Mouse (Mus musculus) heart, embryonic 14.5 days (tissue): ENCODE measurements around the gene Polr2j. TPM values are rescaled to one million over a fixed set of nuclear protein-coding genes. Genes with fewer than 3 reads are reported as not detected.
"Not testable (repeated sequence)": the region's sequence is repeated elsewhere in the genome, so short reads cannot be mapped to it uniquely, and the experiment has no call there.

Source experiments
- ATAC-seq: fragments of 200-750 bp; cut with Nextera tagmentation; 2 replicates; pipeline ENCODE4 v1.8.0; 2017; ENCODE audit warnings: low read depth, moderate TSS enrichment; ENCODE audit not compliant: insufficient number of reproducible peaks, insufficient read depth, low FRiP score
- H3K27ac ChIP-seq, 2 experiments: fragments of 200-500 bp in 1 of 2; fragments of 300-500 bp in 1 of 2; sonication (generic) in 1 of 2; replicated peaks in 1 of 2; 2 replicates each; pipeline ENCODE4 v1.5.1; 2012 to 2014; ENCODE audit warnings: low read depth in 2 of 2, low read length in 2 of 2, control low read depth in 1 of 2, mild to moderate bottlenecking in 1 of 2, mixed read lengths in 1 of 2; ENCODE audit not compliant: control insufficient read depth in 1 of 2, insufficient read depth in 1 of 2
- H3K27me3 ChIP-seq: fragments of 300-500 bp; sonication (generic); 2 replicates; pipeline ENCODE4 v1.6.1; 2014; ENCODE audit warnings: mild to moderate bottlenecking, low read length, control low read depth; ENCODE audit not compliant: control insufficient read depth, insufficient read depth
- H3K36me3 ChIP-seq: fragments of 300-500 bp; sonication (generic); 2 replicates; pipeline ENCODE4 v1.6.1; 2014; ENCODE audit warnings: mild to moderate bottlenecking, control low read depth, low read length, mixed read lengths; ENCODE audit not compliant: control insufficient read depth, insufficient read depth
- H3K4me1 ChIP-seq, 2 experiments: fragments of 200-500 bp in 1 of 2; fragments of 300-500 bp in 1 of 2; sonication (generic) in 1 of 2; 2 replicates each; pipeline ENCODE4 v1.6.1; 2012 to 2014; ENCODE audit warnings: low read length in 2 of 2, control low read depth in 1 of 2, mixed read lengths in 1 of 2; ENCODE audit not compliant: control insufficient read depth in 2 of 2, insufficient read depth in 2 of 2
- H3K4me2 ChIP-seq: fragments of 300-500 bp; sonication (generic); 2 replicates; pipeline ENCODE4 v1.6.1; 2014; ENCODE audit warnings: mild to moderate bottlenecking, low read length
- H3K4me3 ChIP-seq, 2 experiments: fragments of 200-500 bp in 1 of 2; fragments of 300-500 bp in 1 of 2; sonication (generic) in 1 of 2; 2 replicates each; pipeline ENCODE4 v1.5.1; 2012 to 2014; ENCODE audit warnings: low read length in 2 of 2, mild to moderate bottlenecking in 2 of 2, control low read depth in 1 of 2, low read depth in 1 of 2, moderate library complexity in 1 of 2; ENCODE audit not compliant: control insufficient read depth in 1 of 2, insufficient read depth in 1 of 2
- H3K9ac ChIP-seq: fragments of 300-500 bp; sonication (generic); 2 replicates; pipeline ENCODE4 v1.6.1; 2014; ENCODE audit warnings: mild to moderate bottlenecking, low read length
- H3K9me3 ChIP-seq: fragments of 300-500 bp; sonication (generic); 2 replicates; pipeline ENCODE4 v1.6.1; 2016; ENCODE audit warnings: low read length, control low read depth; ENCODE audit not compliant: control insufficient read depth
- WGBS: fragments of 180-500 bp; shearing (Covaris S2); extraction: QIAGEN DNeasy Blood & Tissue Kit; methylation state at CpG from one replicate; pipeline ENCODE4 v1.1.7; 2014; 5-methylcytosine and 5-hydroxymethylcytosine counted together
- polyA plus RNA-seq: library from polyadenylated mRNA; unstranded; fragments of >200 nt; fragmentation: Nextera tagmentation; extraction: Ambion mirVana; gene quantifications from 2 replicates; pipeline ENCODE4 v1.2.1, GENCODE M21; 2014

The Polr2j gene
- polyA plus RNA-seq, 1 experiment from 2014 or later = 178 TPM

GRCm38 (mm10) chr5:136149134-136149576 lies 32.7 kb downstream of the Polr2j start:
- not testable (repeated sequence) for H3K27ac ChIP-seq, ATAC-seq
- 71% methylated on average over 5 of the region's 5 CpGs for WGBS

DNA sequence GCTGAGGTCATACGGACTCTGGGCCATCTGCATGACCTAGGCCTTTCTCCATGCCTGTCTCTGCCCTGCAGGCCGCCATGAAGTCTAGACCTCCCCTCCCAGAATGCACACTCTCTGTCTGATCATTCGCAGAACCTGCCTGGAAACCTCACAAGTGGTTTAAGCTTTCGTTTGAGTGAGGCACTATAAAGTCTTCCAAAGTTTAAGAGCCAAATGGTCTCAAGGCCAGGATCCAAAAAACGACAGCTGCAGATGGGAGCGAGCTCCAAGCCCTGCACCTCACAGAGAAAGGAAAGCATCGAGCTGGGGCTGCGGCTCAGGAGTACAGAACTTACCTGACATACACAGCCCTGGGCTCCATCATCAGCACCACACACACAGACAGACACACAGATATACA lies 35.9 kb downstream of the Polr2j start:
- Histone ChIP-seq H3K27ac (no peak overlapping the region), H3K36me3 (no peaks in the 10 kb centered on the region), H3K9me3 (no peaks in the 10 kb centered on the region), H3K4me3 (no peak overlapping the region), H3K4me2 (no peak overlapping the region), H3K27me3 (no peaks in the 10 kb centered on the region), H3K4me1 (no peaks in the 10 kb centered on the region), H3K9ac (no peak overlapping the region)
- 74% methylated on average over 8 of the region's 8 CpGs for WGBS
- ATAC-seq = no peak

More at GRCm38 (mm10) chr5:136149134-136149576, 32.7 kb downstream of the Polr2j start:
- H3K4me2 ChIP-seq, H3K27me3 ChIP-seq, H3K4me3 ChIP-seq, H3K4me1 ChIP-seq, H3K9me3 ChIP-seq, H3K9ac ChIP-seq, H3K36me3 ChIP-seq: not testable (repeated sequence)

- Histone ChIP-seq H3K9ac (no peak overlapping the region), H3K27me3 (no peaks in the 10 kb centered on the region), H3K36me3 (no peaks in the 10 kb centered on the region), H3K4me3 (no peak overlapping the region), H3K4me1 (no peaks in the 10 kb centered on the region), H3K4me2 (no peak overlapping the region), H3K9me3 (no peaks in the 10 kb centered on the region), H3K27ac (no peak overlapping the region)
- no peak for ATAC-seq
- 56% methylated on average over 5 of the region's 5 CpGs for WGBS
Observed at GRCm38 (mm10) chr5:136155399-136155798, 39.0 kb downstream of the Polr2j start.

DNA sequence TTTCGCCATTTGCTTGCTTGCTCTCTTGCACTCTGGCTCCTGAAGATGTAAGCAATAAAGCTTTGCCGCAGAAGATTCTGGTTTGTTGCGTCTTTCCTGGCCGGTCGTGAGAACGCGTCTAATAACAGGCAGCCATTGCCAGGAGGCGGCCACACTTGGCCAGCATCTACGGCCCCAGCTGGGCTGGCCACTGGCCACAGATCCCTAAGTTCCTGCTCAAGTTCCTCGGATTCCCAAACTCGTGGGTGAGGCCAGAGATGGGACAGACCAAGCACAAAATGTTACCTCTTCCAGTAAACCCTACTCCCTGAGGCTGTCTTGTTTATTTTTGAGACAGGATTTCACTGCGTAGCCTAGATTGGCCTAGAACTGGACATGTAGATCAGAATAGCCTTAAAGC lies 43.7 kb downstream of the Polr2j start:
- H3K36me3 ChIP-seq, H3K4me2 ChIP-seq, H3K4me3 ChIP-seq, H3K9me3 ChIP-seq, H3K27ac ChIP-seq, ATAC-seq, H3K4me1 ChIP-seq, H3K9ac ChIP-seq, H3K27me3 ChIP-seq: not testable (repeated sequence)
- WGBS = 82% methylated on average over 10 of the region's 12 CpGs

- no peaks in the 10 kb centered on the region for H3K27me3 ChIP-seq
- ATAC-seq = no peak
- no peak overlapping the region for H3K4me2 ChIP-seq
- no peak overlapping the region for H3K4me3 ChIP-seq
- H3K27ac ChIP-seq = no peak overlapping the region
- H3K36me3 ChIP-seq = no peaks in the 10 kb centered on the region
- H3K9me3 ChIP-seq = 0 out of 2 replicates have a peak, but pooled peaks cover 3% of the 10 kb centered on the region
- H3K9ac ChIP-seq = no peak overlapping the region
- H3K4me1 ChIP-seq = no peaks in the 10 kb centered on the region
- 83% methylated on average over 11 of the region's 11 CpGs for WGBS
Observed at GRCm38 (mm10) chr5:136163807-136164474, 47.5 kb downstream of the Polr2j start.

DNA sequence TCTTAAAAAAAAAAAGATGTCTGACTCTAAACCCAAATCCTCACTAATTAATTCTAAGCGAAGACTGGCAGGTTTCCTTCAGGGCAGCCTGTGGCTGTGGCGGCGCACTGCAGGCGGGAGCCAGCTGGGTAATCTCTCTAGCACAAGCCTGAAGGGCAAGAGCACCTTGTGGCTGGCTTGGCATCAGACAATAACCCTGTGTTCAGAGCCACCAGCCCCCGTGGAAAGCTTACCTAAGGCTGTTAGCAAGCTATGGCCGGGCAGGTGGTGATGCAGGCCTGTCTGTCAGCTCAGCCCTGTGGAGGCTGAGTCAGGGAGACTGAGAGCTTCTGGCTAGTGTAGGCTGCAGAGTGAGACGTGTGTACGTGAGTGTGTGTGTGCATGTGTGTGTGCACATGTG lies 48.8 kb downstream of the Polr2j start:
- Histone ChIP-seq H3K36me3 (no peaks in the 10 kb centered on the region), H3K4me3 (no peak overlapping the region), H3K27me3 (no peaks in the 10 kb centered on the region), H3K4me1 (peaks cover 2 to 4% of the 10 kb centered on the region in 2 experiments; a peak in 2 of 4 replicates), H3K4me2 (no peak overlapping the region), H3K9me3 (0 out of 2 replicates have a peak, but pooled peaks cover 3% of the 10 kb centered on the region), H3K27ac (no peak overlapping the region), H3K9ac (no peak overlapping the region)
- WGBS = 71% methylated on average over 8 of the region's 8 CpGs
- ATAC-seq = no peak

DNA sequence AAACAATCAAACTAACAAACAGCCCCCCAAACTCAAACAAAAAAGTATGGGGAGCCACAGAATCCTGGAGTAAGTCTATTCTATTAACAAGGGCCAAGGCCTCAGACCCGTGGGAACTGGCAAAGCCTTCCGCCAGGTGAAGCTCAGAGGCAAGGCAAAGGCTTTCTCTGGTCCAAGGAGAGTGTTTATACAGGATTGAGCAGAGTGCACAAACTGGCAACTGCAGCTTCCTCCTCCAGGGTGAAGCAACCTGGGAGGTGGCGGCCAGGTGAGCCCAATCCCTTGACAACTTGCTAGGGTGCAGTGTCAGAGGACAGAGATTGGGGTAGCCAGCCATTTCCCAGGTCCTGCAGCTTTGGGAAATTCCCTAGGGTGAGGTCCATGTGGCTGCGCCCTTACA lies 50.9 kb downstream of the Polr2j start:
- Histone ChIP-seq H3K9me3 (0 out of 2 replicates have a peak, but pooled peaks cover 3% of the 10 kb centered on the region), H3K27ac (no peak overlapping the region), H3K27me3 (no peaks in the 10 kb centered on the region), H3K9ac (no peak overlapping the region), H3K4me1 (peaks cover 5 to 6% of the 10 kb centered on the region in 2 experiments; a peak in 2 of 4 replicates), H3K4me2 (no peak overlapping the region), H3K36me3 (no peaks in the 10 kb centered on the region), H3K4me3 (no peak overlapping the region)
- ATAC-seq = no peak
- WGBS = 86% methylated on average over 4 of the region's 4 CpGs

DNA sequence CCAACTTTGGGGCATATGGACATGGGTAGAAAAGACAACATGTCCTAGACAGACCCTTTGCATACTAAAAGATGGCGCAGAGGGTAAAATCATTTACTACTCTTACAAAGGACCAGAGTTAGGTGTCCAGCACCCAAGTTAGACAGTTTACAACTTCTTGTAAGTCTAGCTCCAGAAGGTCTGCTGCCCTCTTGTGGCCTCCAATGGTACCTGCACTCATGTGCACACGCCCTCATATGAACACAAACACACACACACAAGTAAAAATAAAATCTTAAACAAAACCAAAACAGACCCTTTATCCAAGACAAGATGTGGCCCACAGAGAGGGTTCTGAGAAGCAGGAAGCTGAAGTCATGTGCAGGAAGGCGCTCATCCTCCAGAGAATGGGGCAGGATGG lies 51.6 kb downstream of the Polr2j start:
- 86% methylated on average over 3 of the region's 3 CpGs for WGBS

More for the DNA sequence above, 51.6 kb downstream of the Polr2j start:
- Histone ChIP-seq H3K4me3 (no peak overlapping the region), H3K27ac (no peak overlapping the region), H3K27me3 (no peaks in the 10 kb centered on the region), H3K9ac (no peak overlapping the region), H3K36me3 (no peaks in the 10 kb centered on the region), H3K9me3 (0 out of 2 replicates have a peak, but pooled peaks cover 3% of the 10 kb centered on the region), H3K4me1 (peaks cover 5 to 6% of the 10 kb centered on the region in 2 experiments; a peak in 2 of 4 replicates), H3K4me2 (no peak overlapping the region)
- no peak for ATAC-seq
